Mouse (Mus musculus) heart, embryonic 11.5 days (tissue): ENCODE measurements around the gene Mat2a. TPM values are rescaled to one million over a fixed set of nuclear protein-coding genes. Genes with fewer than 3 reads are reported as not detected.

Experiments
- ATAC-seq: fragments of 200-750 bp; cut with Nextera tagmentation; replicated peaks from 2 replicates; pipeline ENCODE4 v1.8.0; 2017; ENCODE audit warnings: moderate library complexity; ENCODE audit not compliant: insufficient number of reproducible peaks, low FRiP score, low TSS enrichment
- H3K27ac ChIP-seq: fragments of 300-500 bp; sonication (generic); 2 replicates; pipeline ENCODE4 v1.5.1; 2014; ENCODE audit warnings: mild to moderate bottlenecking, low read depth, low read length
- H3K27me3 ChIP-seq: fragments of 300-500 bp; sonication (generic); 2 replicates; pipeline ENCODE4 v1.6.1; 2014; ENCODE audit warnings: mild to moderate bottlenecking, low read length, mixed read lengths; ENCODE audit not compliant: control insufficient read depth, insufficient read depth
- H3K36me3 ChIP-seq: fragments of 300-500 bp; sonication (generic); 2 replicates; pipeline ENCODE4 v1.6.1; 2014; ENCODE audit warnings: mild to moderate bottlenecking, low read length, moderate library complexity, mixed read lengths; ENCODE audit not compliant: control insufficient read depth, insufficient read depth
- H3K4me1 ChIP-seq: fragments of 300-500 bp; sonication (generic); 2 replicates; pipeline ENCODE4 v1.6.1; 2014; ENCODE audit warnings: low read length; ENCODE audit not compliant: control insufficient read depth, insufficient read depth
- H3K4me2 ChIP-seq: fragments of 300-500 bp; sonication (generic); 2 replicates; pipeline ENCODE4 v1.6.1; 2014; ENCODE audit warnings: mild to moderate bottlenecking, moderate library complexity
- H3K4me3 ChIP-seq: fragments of 300-500 bp; sonication (generic); 2 replicates; pipeline ENCODE4 v1.5.1; 2014; ENCODE audit warnings: low read depth, low read length
- H3K9ac ChIP-seq: fragments of 300-500 bp; sonication (generic); 2 replicates; pipeline ENCODE4 v1.6.1; 2014; ENCODE audit warnings: mild to moderate bottlenecking, low read depth, low read length, moderate library complexity
- H3K9me3 ChIP-seq: fragments of 300-500 bp; sonication (generic); replicated peaks from 2 replicates; pipeline ENCODE4 v1.6.1; 2016; ENCODE audit warnings: low read length; ENCODE audit not compliant: control insufficient read depth
- WGBS: fragments of 180-500 bp; shearing (Covaris S2); extraction: QIAGEN DNeasy Blood & Tissue Kit; methylation state at CpG from one replicate; pipeline ENCODE4 v1.1.7; 2014; ENCODE audit not compliant: insufficient replicate concordance; 5-methylcytosine and 5-hydroxymethylcytosine counted together
- polyA plus RNA-seq: library from polyadenylated mRNA; unstranded; fragments of >200 nt; fragmentation: Nextera tagmentation; extraction: Ambion mirVana; gene quantifications from 2 replicates; pipeline ENCODE4 v1.2.1, GENCODE M21; 2014

The Mat2a gene
- polyA plus RNA-seq, 1 experiment from 2014 or later: 321 TPM

GRCm38 (mm10) chr6:72396837-72397251 is 42.5 kb downstream of the Mat2a start:
- H3K36me3 ChIP-seq: no peaks in the 10 kb centered on the region
- H3K27ac ChIP-seq: no peak overlapping the region
- H3K9ac ChIP-seq: no peak overlapping the region
- no peak for ATAC-seq
- H3K27me3 ChIP-seq: no peaks in the 10 kb centered on the region
- peaks cover 4% of the 10 kb centered on the region; the same call in 1 of the 2 replicates for H3K4me1 ChIP-seq
- H3K9me3 ChIP-seq: no peaks in the 10 kb centered on the region
- WGBS: 77% methylated on average over 10 of the region's 10 CpGs
- no peak overlapping the region for H3K4me2 ChIP-seq
- no peak overlapping the region for H3K4me3 ChIP-seq

DNA sequence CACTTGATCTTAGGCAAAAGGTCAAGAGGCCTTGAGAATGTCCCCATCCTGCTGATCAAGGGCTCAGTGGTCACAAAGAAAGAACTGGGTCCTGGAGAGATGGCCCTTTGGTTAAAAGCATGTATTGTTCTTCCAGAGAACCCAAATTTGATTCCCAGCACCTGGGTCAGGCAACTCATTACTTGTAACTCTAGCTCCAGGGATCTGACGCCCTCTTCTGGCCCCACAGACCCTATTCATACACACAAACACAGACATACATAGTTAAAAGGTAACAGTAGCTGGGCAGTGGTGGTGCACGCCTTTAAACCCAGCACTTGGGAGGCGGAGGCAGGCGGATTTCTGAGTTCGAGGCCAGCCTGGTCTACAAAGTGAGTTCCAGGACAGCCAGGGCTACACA is 47.0 kb downstream of the Mat2a start:
- no peak overlapping the region for H3K9ac ChIP-seq
- no peak overlapping the region for H3K4me3 ChIP-seq
- no peaks in the 10 kb centered on the region for H3K9me3 ChIP-seq
- no peak overlapping the region for H3K27ac ChIP-seq
- 0 out of 2 replicates have a peak, but pooled peaks cover 2% of the 10 kb centered on the region for H3K36me3 ChIP-seq
- WGBS: 92% methylated on average over 5 of the region's 5 CpGs
- no peaks in the 10 kb centered on the region for H3K27me3 ChIP-seq
- peaks cover 19% of the 10 kb centered on the region for H3K4me1 ChIP-seq
- ATAC-seq: no peak
- no peak overlapping the region for H3K4me2 ChIP-seq

GRCm38 (mm10) chr6:72390795-72391521 is 48.4 kb downstream of the Mat2a start:
- ATAC-seq: peak; percentile 83
- Histone ChIP-seq H3K27me3 (no peaks in the 10 kb centered on the region), H3K27ac (peak overlapping the region; percentile 97), H3K9me3 (no peaks in the 10 kb centered on the region), H3K36me3 (0 out of 2 replicates have a peak, but pooled peaks cover 2% of the 10 kb centered on the region), H3K4me1 (peaks cover 19% of the 10 kb centered on the region), H3K4me3 (peak overlapping the region; percentile 60), H3K4me2 (peak overlapping the region; percentile 82), H3K9ac (peak overlapping the region; percentile 93)
- WGBS: 9% methylated on average over 12 of the region's 12 CpGs

- H3K4me2 ChIP-seq: peak within 1 kb of the TSS; percentile 82
- H3K27me3 ChIP-seq: no peaks in the 10 kb centered on the region
- H3K27ac ChIP-seq: peak within 1 kb of the TSS; percentile 97
- peak within 1 kb of the TSS; percentile 60 for H3K4me3 ChIP-seq
- peaks cover 19% of the 10 kb centered on the region for H3K4me1 ChIP-seq
- peak; percentile 55 for ATAC-seq
- H3K9me3 ChIP-seq: no peaks in the 10 kb centered on the region
- under 1% methylated on average over 33 of the region's 33 CpGs for WGBS
- H3K36me3 ChIP-seq: peaks cover 5% of the 10 kb centered on the region
- peak within 1 kb of the TSS; percentile 93 for H3K9ac ChIP-seq
Measured at GRCm38 (mm10) chr6:72389941-72390771, 49.2 kb downstream of the Mat2a start, which contains the start of gene Vamp8. TSS of gene Vamp8 (minus strand) at chr6:72390703.

DNA sequence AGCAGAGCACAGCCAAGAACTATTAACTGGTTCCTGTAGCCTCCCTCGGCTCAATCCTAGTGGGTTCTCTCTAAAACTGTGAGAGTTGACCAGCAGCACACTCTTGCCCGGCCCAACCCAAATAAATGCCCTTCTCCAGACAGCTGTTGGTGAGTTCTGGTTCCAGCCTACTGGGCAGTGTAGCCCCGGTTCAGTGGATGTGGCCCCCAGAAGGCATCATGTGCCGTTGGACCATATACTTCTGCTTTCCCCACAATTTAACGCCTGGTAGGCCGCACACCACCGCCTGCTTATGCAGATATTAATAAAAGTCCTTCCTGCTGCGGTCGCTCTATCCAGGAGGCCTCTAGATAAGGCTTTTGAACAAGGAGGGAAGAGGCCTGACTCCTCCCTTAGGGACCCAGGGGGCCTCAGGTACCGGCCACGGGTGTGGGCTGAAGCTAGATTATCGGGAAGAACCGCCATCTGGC is 49.9 kb downstream of the Mat2a start:
- Histone ChIP-seq H3K27me3 (no peaks in the 10 kb centered on the region), H3K27ac (peak overlapping the region; percentile 97), H3K4me2 (peak overlapping the region; percentile 82), H3K9ac (peak overlapping the region; percentile 93), H3K4me1 (peaks cover 19% of the 10 kb centered on the region), H3K9me3 (no peaks in the 10 kb centered on the region), H3K4me3 (peak overlapping the region; percentile 60), H3K36me3 (peaks cover 9% of the 10 kb centered on the region)
- ATAC-seq: peak; percentile 67; the same call in 1 of the 2 replicates
- 12% methylated on average over 13 of the region's 13 CpGs for WGBS

- ATAC-seq: no peak
- WGBS: 76% methylated on average over 6 of the region's 6 CpGs
Measured at GRCm38 (mm10) chr6:72388791-72389329, 50.5 kb downstream of the Mat2a start.

DNA sequence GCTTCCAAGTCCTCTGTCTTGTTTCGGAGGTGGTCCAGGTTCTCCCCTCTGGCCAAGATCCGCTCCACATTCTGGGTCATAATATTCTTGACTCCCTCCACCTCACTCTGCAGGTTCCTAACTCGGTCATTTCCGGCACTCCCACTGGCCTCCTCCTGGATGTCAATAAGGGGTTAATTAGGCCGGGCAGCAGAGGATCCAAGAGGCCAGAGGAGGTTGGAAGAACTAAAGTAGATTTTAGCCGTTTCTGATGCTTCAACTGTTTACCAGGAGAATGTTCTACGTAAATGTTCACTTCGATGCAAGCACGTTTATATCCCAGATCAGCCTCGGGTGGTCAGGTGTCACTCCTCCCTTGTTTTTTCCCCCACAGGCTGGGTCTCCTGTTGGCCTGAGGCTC is 51.1 kb downstream of the Mat2a start:
- ATAC-seq: no peak
- no peaks in the 10 kb centered on the region for H3K9me3 ChIP-seq
- WGBS: 71% methylated on average over 10 of the region's 10 CpGs
- peak overlapping the region; percentile 82 for H3K4me2 ChIP-seq
- H3K27ac ChIP-seq: 0 out of 2 replicates have a peak overlapping the region, but pooled peaks have one; percentile 35
- H3K9ac ChIP-seq: no peak overlapping the region; the same call in 1 of the 2 replicates
- H3K4me3 ChIP-seq: no peak overlapping the region
- H3K4me1 ChIP-seq: peaks cover 18% of the 10 kb centered on the region
- peaks cover 10% of the 10 kb centered on the region for H3K36me3 ChIP-seq
- H3K27me3 ChIP-seq: no peaks in the 10 kb centered on the region

More at GRCm38 (mm10) chr6:72388791-72389329, 50.5 kb downstream of the Mat2a start:
- no peaks in the 10 kb centered on the region for H3K9me3 ChIP-seq
- H3K9ac ChIP-seq: peak overlapping the region; percentile 93
- peaks cover 10% of the 10 kb centered on the region for H3K36me3 ChIP-seq
- H3K4me1 ChIP-seq: peaks cover 19% of the 10 kb centered on the region
- H3K27me3 ChIP-seq: no peaks in the 10 kb centered on the region
- H3K4me3 ChIP-seq: peak overlapping the region; percentile 60
- H3K4me2 ChIP-seq: peak overlapping the region; percentile 82
- H3K27ac ChIP-seq: peak overlapping the region; percentile 97

DNA sequence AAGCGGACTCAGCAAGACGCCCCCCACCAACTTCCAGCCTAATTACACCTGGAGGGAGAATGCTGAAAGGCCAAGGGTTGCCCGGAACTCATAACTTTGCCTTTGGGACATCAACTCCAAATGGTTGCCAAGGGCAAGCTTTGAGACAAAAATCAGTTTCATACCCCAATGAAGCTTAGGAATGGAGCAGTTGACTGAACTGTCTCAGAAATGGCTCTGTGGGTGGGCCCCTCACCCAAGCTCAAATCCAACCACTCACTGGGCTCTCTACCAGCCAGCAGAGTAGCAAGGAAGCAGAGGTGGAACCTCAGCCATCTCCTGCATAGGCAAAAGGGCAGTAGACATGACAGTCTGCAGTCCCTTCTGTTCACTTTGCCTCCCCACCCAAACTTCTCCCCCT is 51.5 kb downstream of the Mat2a start:
- H3K27me3 ChIP-seq: no peaks in the 10 kb centered on the region
- no peaks in the 10 kb centered on the region for H3K9me3 ChIP-seq
- H3K4me3 ChIP-seq: no peak overlapping the region
- no peak overlapping the region for H3K9ac ChIP-seq
- peaks cover 10% of the 10 kb centered on the region for H3K36me3 ChIP-seq
- H3K27ac ChIP-seq: no peak overlapping the region
- peak overlapping the region; percentile 82; the same call in 1 of the 2 replicates for H3K4me2 ChIP-seq
- WGBS: 77% methylated on average over 3 of the region's 3 CpGs
- no peak for ATAC-seq
- H3K4me1 ChIP-seq: peaks cover 16% of the 10 kb centered on the region
